Mouse (Mus musculus) forebrain, embryonic 16.5 days (tissue): Measurements from ENCODE around the gene 1700024P04Rik. TPM values are rescaled to one million over a fixed set of nuclear protein-coding genes. Genes with fewer than 3 reads are reported as not detected.
"Not testable (repeated sequence)": the region's sequence is repeated elsewhere in the genome, so short reads cannot be mapped to it uniquely, and the experiment has no call there.

Experiments
- ATAC-seq: fragments of 200-750 bp; cut with Nextera tagmentation; 2 replicates; pipeline ENCODE4 v1.8.0; 2017; ENCODE audit warnings: mild to moderate bottlenecking, moderate library complexity
- H3K27ac ChIP-seq: fragments of 300-500 bp; sonication (generic); 2 replicates; pipeline ENCODE4 v1.5.1; 2014; ENCODE audit warnings: low read length, control low read depth
- H3K27me3 ChIP-seq: fragments of 300-500 bp; sonication (generic); replicated peaks from 2 replicates; pipeline ENCODE4 v1.6.1; 2014; ENCODE audit warnings: low read length; ENCODE audit not compliant: control insufficient read depth, insufficient read depth
- H3K36me3 ChIP-seq: fragments of 300-500 bp; sonication (generic); 2 replicates; pipeline ENCODE4 v1.6.1; 2014; ENCODE audit not compliant: control insufficient read depth, insufficient read depth
- H3K4me1 ChIP-seq: fragments of 300-500 bp; sonication (generic); replicated peaks from 2 replicates; pipeline ENCODE4 v1.6.1; 2014; ENCODE audit warnings: low read length; ENCODE audit not compliant: control insufficient read depth, insufficient read depth
- H3K4me2 ChIP-seq: fragments of 300-500 bp; sonication (generic); 2 replicates; pipeline ENCODE4 v1.6.1; 2014; ENCODE audit warnings: mild to moderate bottlenecking, low read length, control low read depth
- H3K4me3 ChIP-seq: fragments of 300-500 bp; sonication (generic); replicated peaks from 2 replicates; pipeline ENCODE4 v1.5.1; 2014; ENCODE audit warnings: mild to moderate bottlenecking, low read length, control low read depth
- H3K9ac ChIP-seq: fragments of 300-500 bp; sonication (generic); replicated peaks from 2 replicates; pipeline ENCODE4 v1.6.1; 2014; ENCODE audit warnings: low read depth, low read length, control low read depth
- H3K9me3 ChIP-seq: fragments of 300-500 bp; sonication (generic); 2 replicates; pipeline ENCODE4 v1.6.1; 2016; ENCODE audit warnings: low read length; ENCODE audit not compliant: control insufficient read depth
- WGBS: fragments of 180-500 bp; shearing (Covaris S2); extraction: QIAGEN DNeasy Blood & Tissue Kit; methylation state at CpG from one replicate; pipeline ENCODE4 v1.1.7; 2014; 5-methylcytosine and 5-hydroxymethylcytosine counted together
- polyA plus RNA-seq: library from polyadenylated mRNA; unstranded; fragments of >200 nt; fragmentation: Nextera tagmentation; extraction: Ambion mirVana; gene quantifications from 2 replicates; pipeline ENCODE4 v1.2.1, GENCODE M21; 2015

The 1700024P04Rik gene
- polyA plus RNA-seq, 1 experiment from 2014 or later = not detected

DNA sequence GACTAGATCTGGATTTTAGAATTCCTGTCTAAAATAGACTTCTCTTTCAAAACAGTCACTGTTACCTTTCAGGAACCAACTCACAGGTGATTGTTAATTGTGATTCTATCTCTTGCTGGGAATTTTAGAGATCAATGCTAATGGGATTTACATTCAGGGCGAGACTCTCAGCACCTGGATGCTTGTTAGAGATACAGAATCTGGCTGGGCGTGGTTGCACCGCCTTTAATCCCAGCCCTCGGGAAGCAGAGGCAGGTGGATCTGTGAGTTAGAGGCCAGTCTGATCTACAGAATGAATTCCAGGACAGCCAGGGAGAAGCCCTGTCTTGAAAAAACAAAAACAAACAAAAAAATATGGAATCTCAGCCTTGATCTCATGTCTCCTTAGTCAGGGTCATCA is 32.3 kb upstream of the 1700024P04Rik start:
- Histone ChIP-seq H3K27me3 (no peaks in the 10 kb centered on the region), H3K9ac (no peak overlapping the region), H3K27ac (no peak overlapping the region), H3K36me3 (no peaks in the 10 kb centered on the region), H3K9me3 (no peaks in the 10 kb centered on the region), H3K4me1 (0 out of 2 replicates have a peak, but pooled peaks cover 2% of the 10 kb centered on the region), H3K4me2 (no peak overlapping the region), H3K4me3 (no peak overlapping the region)
- no peak for ATAC-seq
- 76% methylated on average over 4 of the region's 4 CpGs for WGBS

DNA sequence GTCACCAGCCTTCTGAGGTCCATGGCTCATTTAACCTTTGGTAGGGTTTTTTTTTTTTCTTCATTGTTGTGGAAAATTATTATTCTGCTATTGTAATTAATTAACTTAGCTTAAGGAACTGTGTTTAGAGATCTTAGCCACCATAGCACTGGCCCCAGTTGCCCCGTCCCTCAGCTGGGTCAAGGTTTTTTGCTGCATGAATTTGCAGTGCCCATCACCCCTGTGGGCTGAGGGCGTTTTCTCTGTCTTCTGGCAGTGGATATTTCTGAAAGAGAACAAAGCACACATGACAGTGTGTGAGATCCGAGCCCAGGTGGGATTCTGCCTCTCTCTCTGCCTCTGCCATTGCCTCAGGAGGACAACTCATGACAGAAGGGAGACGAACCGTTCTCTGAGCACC is 28.5 kb upstream of the 1700024P04Rik start:
- Histone ChIP-seq H3K27ac (no peak overlapping the region), H3K36me3 (no peaks in the 10 kb centered on the region), H3K27me3 (no peaks in the 10 kb centered on the region), H3K9me3 (no peaks in the 10 kb centered on the region), H3K4me2 (no peak overlapping the region), H3K4me3 (no peak overlapping the region), H3K9ac (no peak overlapping the region), H3K4me1 (no peaks in the 10 kb centered on the region)
- no peak for ATAC-seq
- WGBS = 79% methylated on average over 5 of the region's 5 CpGs

DNA sequence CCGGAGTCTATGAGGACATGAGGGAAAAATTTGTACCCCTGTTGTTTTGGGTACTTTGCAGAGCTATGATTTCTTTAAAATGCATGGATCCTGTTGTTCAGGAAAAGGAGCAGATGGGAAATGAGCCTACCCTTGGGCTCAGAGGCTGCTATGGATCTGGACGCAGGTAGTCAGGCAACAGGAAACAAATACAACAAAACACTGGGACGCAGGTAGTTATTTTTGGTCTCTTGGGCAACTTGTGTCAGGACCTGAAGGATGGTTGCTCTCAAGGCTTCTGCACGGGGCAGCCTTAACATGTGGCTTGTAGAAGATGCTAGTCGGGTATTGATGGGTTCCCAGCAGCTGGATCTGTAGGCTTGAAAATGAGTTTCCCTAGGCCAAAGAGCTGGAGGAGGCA is 23.6 kb upstream of the 1700024P04Rik start:
- Histone ChIP-seq H3K27me3 (no peaks in the 10 kb centered on the region), H3K4me3 (no peak overlapping the region), H3K27ac (no peak overlapping the region), H3K4me2 (no peak overlapping the region), H3K9me3 (no peaks in the 10 kb centered on the region), H3K36me3 (no peaks in the 10 kb centered on the region), H3K4me1 (no peaks in the 10 kb centered on the region), H3K9ac (no peak overlapping the region)
- no peak for ATAC-seq
- 89% methylated on average over 5 of the region's 5 CpGs for WGBS

DNA sequence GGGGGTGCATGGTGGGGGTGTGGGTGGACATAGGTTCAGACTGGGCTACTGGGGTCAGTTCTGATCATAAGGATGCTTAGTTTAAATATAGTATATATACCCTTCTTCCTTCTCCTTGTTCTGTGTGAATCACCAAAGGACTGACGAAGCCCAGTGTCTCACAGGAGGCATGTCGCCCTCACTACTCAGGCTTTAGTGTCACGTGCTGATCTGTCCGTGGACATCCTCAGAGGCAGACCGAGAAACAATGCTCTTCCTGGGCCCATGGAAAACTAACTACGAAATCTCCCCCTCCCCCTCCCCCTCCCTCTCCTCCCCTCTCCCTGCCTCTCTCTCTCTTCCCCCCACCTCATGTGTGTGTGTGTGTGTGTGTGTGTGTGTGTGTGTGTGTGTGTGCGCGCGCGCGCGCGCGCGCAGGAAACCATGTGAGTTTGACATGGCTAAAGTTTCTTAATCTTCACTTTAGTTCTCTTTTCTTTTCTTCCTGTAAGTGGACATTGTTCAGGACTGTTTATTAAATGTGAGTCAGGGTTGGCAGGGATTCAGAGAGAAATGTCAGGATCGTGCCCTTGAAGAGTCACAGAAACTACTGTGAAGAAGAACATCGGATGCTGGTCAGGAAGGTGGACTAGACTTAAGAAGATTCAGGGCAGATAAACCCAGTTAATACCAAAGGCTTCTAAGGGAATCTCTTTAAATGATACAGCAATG is 22.2 kb upstream of the 1700024P04Rik start:
- H3K4me3 ChIP-seq = no peak overlapping the region
- no peak overlapping the region for H3K9ac ChIP-seq
- H3K27ac ChIP-seq = no peak overlapping the region
- no peaks in the 10 kb centered on the region for H3K4me1 ChIP-seq
- 91% methylated on average over 17 of the region's 17 CpGs for WGBS
- H3K4me2 ChIP-seq = no peak overlapping the region
- no peaks in the 10 kb centered on the region for H3K27me3 ChIP-seq
- no peaks in the 10 kb centered on the region for H3K9me3 ChIP-seq
- ATAC-seq = no peak
- H3K36me3 ChIP-seq = no peaks in the 10 kb centered on the region

DNA sequence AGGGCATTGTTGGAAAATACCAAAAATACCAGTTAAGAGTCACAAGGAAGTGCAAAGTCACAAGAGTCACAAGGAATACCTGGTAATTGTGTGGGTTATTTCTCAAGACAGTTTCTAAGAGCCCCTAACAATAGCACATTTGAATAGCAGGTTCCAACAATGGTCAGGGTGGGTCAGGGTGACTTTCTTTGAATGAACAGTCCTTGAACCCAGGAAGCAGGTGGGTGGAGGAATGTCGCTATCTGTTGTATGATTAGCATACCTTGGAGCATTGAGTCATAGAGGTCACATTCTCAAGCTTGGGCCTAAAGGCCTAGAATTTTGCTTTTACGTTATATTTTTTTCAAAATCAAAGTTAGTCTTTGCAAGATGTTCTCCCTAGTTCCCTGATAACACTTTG is 17.3 kb upstream of the 1700024P04Rik start:
- H3K4me3 ChIP-seq, H3K27ac ChIP-seq, ATAC-seq, H3K4me2 ChIP-seq, H3K9me3 ChIP-seq, H3K9ac ChIP-seq, H3K27me3 ChIP-seq, H3K4me1 ChIP-seq, H3K36me3 ChIP-seq: not testable (repeated sequence)
- 94% methylated on average over 2 of the region's 2 CpGs for WGBS

DNA sequence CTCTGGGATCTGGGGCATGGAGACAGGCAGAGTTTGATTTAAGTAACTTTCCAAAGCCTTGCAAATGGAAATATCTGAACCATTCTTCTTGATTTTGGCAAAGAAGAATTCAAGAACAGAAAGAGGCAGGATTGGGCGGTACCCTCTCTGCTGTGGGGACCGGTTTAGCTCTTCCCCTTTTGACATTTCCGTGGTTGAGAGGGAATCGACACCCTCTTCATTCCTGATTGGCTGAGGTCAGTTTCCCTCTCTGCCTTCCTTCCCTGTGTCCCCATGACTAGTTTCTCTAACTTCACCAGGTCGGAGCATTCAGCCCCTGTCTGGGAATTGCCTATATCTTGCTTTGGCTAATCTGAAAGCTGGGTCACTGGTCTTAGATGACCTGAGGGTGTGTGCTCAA is 12.7 kb upstream of the 1700024P04Rik start:
- no peak for ATAC-seq
- Histone ChIP-seq H3K27me3 (no peaks in the 10 kb centered on the region), H3K9me3 (no peaks in the 10 kb centered on the region), H3K4me1 (no peaks in the 10 kb centered on the region), H3K9ac (no peak overlapping the region), H3K36me3 (no peaks in the 10 kb centered on the region), H3K4me2 (no peak overlapping the region), H3K27ac (no peak overlapping the region), H3K4me3 (no peak overlapping the region)
- 62% methylated on average over 5 of the region's 5 CpGs for WGBS

DNA sequence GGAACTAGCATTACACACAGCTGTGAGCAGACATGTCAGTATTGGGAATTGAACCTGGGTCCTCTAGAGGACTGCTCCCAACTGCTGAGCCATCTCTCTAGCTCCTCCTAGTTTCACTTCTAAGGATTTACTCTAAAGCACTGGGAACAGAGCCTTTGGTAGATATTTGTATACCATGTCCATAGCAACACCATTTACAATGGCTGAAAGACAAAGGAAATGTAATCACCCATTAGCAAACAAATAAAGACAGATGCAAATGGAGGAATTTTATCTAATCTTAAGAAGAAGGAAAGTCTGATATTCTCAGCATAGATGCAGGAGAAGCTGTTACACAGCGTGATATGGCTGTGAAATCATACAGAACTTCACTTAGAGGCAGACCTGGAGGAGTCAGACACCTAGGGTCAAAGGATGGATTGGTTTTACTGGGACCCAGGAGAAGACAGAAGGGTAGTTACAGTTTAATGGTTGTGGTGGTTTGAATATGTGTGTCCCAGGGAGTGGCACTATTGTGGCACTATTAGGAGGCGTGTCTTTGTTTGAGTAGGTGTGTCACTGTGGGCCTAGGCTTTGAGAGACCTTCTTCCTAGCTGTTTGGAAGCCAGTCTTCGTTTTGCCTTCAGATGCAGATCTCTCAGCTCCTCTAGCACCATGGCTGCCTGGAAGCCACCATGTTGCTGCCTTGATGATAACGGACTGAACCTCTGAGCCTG is 7.1 kb downstream of the 1700024P04Rik start:
- Histone ChIP-seq H3K27me3 (no peaks in the 10 kb centered on the region), H3K9ac (no peak overlapping the region), H3K27ac (no peak overlapping the region), H3K4me2 (no peak overlapping the region), H3K36me3 (no peaks in the 10 kb centered on the region), H3K9me3 (no peaks in the 10 kb centered on the region), H3K4me1 (no peaks in the 10 kb centered on the region), H3K4me3 (no peak overlapping the region)
- 95% methylated on average over 4 of the region's 4 CpGs for WGBS
- no peak for ATAC-seq

DNA sequence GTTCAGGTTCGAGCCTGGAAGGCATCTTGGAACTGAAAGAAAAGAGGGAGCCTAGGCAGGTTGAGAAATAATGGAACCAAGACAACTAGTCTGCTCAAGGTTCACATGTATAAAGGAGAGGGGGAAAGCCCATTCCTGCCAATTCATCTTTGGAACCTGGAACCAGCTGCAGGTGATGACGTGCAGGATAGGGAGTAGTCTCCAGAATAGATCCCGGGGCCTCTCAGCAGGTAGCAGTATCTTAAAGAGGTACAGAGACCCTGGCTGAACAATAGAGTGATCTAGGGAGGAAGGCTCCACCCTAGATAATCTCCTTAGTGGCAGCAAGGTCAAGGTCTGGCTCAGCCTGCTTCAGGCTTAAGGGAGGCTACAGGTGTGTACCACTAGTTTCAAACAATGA is 8.3 kb downstream of the 1700024P04Rik start:
- H3K9ac ChIP-seq, H3K4me2 ChIP-seq, H3K9me3 ChIP-seq, H3K27ac ChIP-seq, H3K4me1 ChIP-seq, ATAC-seq, H3K36me3 ChIP-seq, H3K4me3 ChIP-seq, H3K27me3 ChIP-seq: not testable (repeated sequence)
- WGBS = 53% methylated on average over 3 of the region's 3 CpGs

DNA sequence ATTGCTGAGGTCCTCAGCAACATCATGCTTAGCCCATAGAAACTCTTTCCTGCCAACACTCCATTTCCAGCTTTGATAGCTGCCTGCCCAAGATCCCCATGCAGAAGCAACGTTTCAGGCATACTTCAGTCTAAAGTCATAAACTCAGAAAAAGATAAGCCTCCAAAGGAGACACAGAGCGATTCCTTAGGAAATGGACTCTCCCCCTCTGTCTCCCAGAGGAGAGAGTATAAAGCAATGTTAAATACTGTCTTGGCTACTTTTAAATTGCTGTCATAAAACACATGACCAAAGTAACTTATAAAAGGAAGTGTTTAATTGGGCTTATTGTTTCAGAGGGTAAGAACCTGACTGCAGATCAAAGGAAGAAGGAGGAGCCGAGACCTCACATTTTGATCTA is 12.3 kb downstream of the 1700024P04Rik start:
- ATAC-seq = no peak
- no peak overlapping the region for H3K9ac ChIP-seq
- H3K4me3 ChIP-seq = no peak overlapping the region
- no peaks in the 10 kb centered on the region for H3K27me3 ChIP-seq
- H3K4me2 ChIP-seq = no peak overlapping the region
- no peaks in the 10 kb centered on the region for H3K9me3 ChIP-seq
- no peaks in the 10 kb centered on the region for H3K36me3 ChIP-seq
- WGBS = 92% methylated on average over 3 of the region's 3 CpGs
- H3K27ac ChIP-seq = no peak overlapping the region
- no peaks in the 10 kb centered on the region for H3K4me1 ChIP-seq
